Mouse (Mus musculus) intestine, embryonic 14.5 days (tissue): ENCODE data around the gene Slpi. TPM values are rescaled to one million over a fixed set of nuclear protein-coding genes. Genes with fewer than 3 reads are reported as not detected.
A peak's percentile ranks its signal among the peaks of the same experiment; 100 is the strongest.

ENCODE experiments used
- ATAC-seq: fragments of 200-750 bp; cut with Nextera tagmentation; replicated peaks from 2 replicates; pipeline ENCODE4 v1.8.0; 2017; ENCODE audit warnings: low read depth, moderate number of reproducible peaks, moderate TSS enrichment, moderate library complexity; ENCODE audit not compliant: low FRiP score, low TSS enrichment
- DNase-seq: peaks from one replicate; pipeline ENCODE4 v3.0.0-alpha.2; 2018; ENCODE audit warnings: low spot score
- H3K27ac ChIP-seq: fragments of 300-500 bp; sonication (generic); 2 replicates; pipeline ENCODE4 v1.5.1; 2014; ENCODE audit warnings: low read depth, mild to moderate bottlenecking, control low read depth
- H3K27me3 ChIP-seq: fragments of 300-500 bp; sonication (generic); replicated peaks from 2 replicates; pipeline ENCODE4 v1.6.1; 2014; ENCODE audit warnings: low read length, control low read depth; ENCODE audit not compliant: control insufficient read depth, insufficient read depth
- H3K36me3 ChIP-seq: fragments of 300-500 bp; sonication (generic); 2 replicates; pipeline ENCODE4 v1.6.1; 2014; ENCODE audit warnings: low read length, control low read depth; ENCODE audit not compliant: control insufficient read depth, insufficient read depth
- H3K4me1 ChIP-seq: fragments of 300-500 bp; sonication (generic); replicated peaks from 2 replicates; pipeline ENCODE4 v1.6.1; 2014; ENCODE audit warnings: low read length, control low read depth, mixed read lengths; ENCODE audit not compliant: control insufficient read depth, insufficient read depth
- H3K4me2 ChIP-seq: fragments of 300-500 bp; sonication (generic); 2 replicates; pipeline ENCODE4 v1.6.1; 2014; ENCODE audit warnings: low read length
- H3K4me3 ChIP-seq: fragments of 300-500 bp; sonication (generic); 2 replicates; pipeline ENCODE4 v1.5.1; 2014; ENCODE audit warnings: low read depth, low read length, control low read depth, mixed read lengths
- H3K9ac ChIP-seq: fragments of 300-500 bp; sonication (generic); 2 replicates; pipeline ENCODE4 v1.6.1; 2014; ENCODE audit warnings: mild to moderate bottlenecking, low read length
- H3K9me3 ChIP-seq: fragments of 300-500 bp; sonication (generic); 2 replicates; pipeline ENCODE4 v1.6.1; 2016; ENCODE audit warnings: low read length, control low read depth; ENCODE audit not compliant: control insufficient read depth
- WGBS: fragments of 180-500 bp; shearing (Covaris S2); extraction: QIAGEN DNeasy Blood & Tissue Kit; methylation state at CpG from one replicate; pipeline ENCODE4 v1.1.7; 2014; 5-methylcytosine and 5-hydroxymethylcytosine counted together
- polyA plus RNA-seq: library from polyadenylated mRNA; unstranded; fragments of >200 nt; fragmentation: Nextera tagmentation; extraction: Ambion mirVana; gene quantifications from 2 replicates; pipeline ENCODE4 v1.2.1, GENCODE M21; 2014

The Slpi gene
- polyA plus RNA-seq, 1 experiment from 2014 or later: 0.32 TPM

DNA sequence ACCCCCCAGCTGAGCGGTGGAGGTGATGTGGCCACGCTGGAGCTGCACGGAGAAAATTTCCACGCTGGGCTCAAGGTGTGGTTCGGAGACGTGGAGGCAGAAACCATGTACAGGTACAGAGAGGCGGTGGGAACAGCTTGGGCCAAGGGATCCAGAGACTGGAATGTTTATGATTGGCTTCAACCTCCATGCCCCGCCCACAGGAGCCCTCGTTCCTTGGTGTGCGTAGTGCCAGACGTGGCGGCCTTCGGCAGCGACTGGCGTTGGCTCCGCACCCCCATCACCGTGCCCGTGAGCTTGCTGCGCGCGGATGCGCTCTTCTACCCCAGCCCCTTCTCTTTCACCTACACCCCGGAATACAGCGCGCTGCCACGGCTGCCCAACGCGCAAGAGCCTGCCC is 25.3 kb upstream of the Slpi start:
- ATAC-seq (no peak), DNase-seq (no peak)
- Histone ChIP-seq H3K4me2 (peak overlapping the region; percentile 44), H3K36me3 (no peaks in the 10 kb centered on the region), H3K9me3 (no peaks in the 10 kb centered on the region), H3K9ac (no peak overlapping the region), H3K4me1 (no peaks in the 10 kb centered on the region), H3K27ac (no peak overlapping the region), H3K4me3 (peak overlapping the region; percentile 19), H3K27me3 (no peaks in the 10 kb centered on the region; the same call in 1 of the 2 replicates)
- 25% methylated on average over 28 of the region's 28 CpGs for WGBS

DNA sequence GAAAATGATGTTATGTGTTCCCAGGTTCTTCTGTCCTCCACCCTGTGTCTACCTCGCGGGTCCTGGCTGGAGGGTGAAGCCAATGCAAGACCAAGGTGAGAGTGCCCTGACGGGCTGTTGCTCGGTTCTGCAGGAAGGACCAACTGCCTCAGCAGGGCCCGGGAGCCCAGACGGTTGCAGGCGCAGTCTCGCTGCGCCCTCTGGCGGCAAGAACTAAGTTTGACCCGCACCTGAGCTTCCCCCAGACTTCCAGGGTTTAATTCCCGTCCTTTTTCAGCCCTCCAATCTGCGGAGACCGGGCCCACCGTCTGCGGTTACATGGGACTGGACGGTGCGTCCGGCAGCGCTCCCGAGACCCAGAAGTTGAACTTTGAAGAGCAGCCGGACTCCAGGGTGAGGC is 18.8 kb upstream of the Slpi start:
- WGBS: 2% methylated on average over 22 of the region's 22 CpGs
- Histone ChIP-seq H3K9me3 (no peaks in the 10 kb centered on the region), H3K36me3 (no peaks in the 10 kb centered on the region), H3K4me3 (no peak overlapping the region), H3K4me2 (peak overlapping the region; percentile 15; the same call in 1 of the 2 replicates), H3K4me1 (peaks cover 27% of the 10 kb centered on the region), H3K27me3 (peaks cover 52% of the 10 kb centered on the region), H3K27ac (no peak overlapping the region), H3K9ac (no peak overlapping the region)
- DNase-seq: peak; percentile 84
- ATAC-seq: peak; percentile 40; the same call in 1 of the 2 replicates

DNA sequence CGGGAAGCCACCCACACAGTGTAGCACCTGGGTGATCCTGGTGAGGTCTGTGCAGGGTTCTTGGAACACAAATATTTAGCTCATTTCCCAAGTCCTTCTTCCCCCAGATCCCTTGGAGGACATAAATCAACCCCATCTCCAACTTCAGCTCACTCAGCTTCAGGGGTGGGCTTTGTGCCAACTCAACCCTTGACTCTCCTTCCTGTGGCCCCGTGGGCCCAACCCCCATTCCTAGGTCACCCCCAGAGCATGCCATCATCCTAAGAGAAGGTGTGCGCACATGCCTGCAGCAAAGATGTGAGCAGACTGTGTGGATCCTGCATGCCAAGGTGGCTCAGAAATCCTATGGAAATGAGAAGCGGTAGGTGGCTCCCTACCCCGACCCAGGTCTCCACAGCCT is 16.6 kb upstream of the Slpi start:
- Histone ChIP-seq H3K36me3 (no peaks in the 10 kb centered on the region), H3K9ac (no peak overlapping the region), H3K4me1 (peaks cover 27% of the 10 kb centered on the region), H3K4me2 (peak overlapping the region; percentile 79; the same call in 1 of the 2 replicates), H3K4me3 (no peak overlapping the region), H3K9me3 (no peaks in the 10 kb centered on the region), H3K27ac (no peak overlapping the region), H3K27me3 (peaks cover 74% of the 10 kb centered on the region)
- 39% methylated on average over 5 of the region's 5 CpGs for WGBS
- DNase-seq: no peak
- ATAC-seq: no peak

DNA sequence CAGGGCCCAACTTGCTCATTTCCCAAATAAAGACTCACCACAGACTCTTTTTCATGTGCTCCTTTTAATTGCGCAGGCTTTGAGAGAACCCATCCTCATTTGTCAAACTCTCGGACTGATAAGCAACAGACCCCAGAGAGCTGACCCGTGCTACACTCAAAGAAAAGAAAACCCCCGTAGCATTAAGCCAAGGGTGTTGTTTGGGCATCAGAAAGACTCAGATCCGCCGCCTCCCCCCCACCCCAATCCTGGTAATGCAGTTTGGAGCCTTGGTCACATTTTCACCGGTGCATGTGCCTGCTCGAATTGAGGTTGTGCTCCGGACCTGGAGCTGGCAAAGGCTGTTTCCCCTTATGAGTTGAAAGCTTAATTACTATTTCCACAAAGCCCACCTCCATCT is 16.2 kb upstream of the Slpi start, which contains the start of gene Matn4:
Gene Matn4 (minus strand): TSS at position 101 of the 400 bp plus-strand sequence.
- no peaks in the 10 kb centered on the region for H3K36me3 ChIP-seq
- H3K9me3 ChIP-seq: no peaks in the 10 kb centered on the region
- no peak for ATAC-seq
- peaks cover 79% of the 10 kb centered on the region for H3K27me3 ChIP-seq
- H3K4me1 ChIP-seq: peaks cover 27% of the 10 kb centered on the region
- peak within 1 kb of the TSS; percentile 79 for H3K4me2 ChIP-seq
- H3K4me3 ChIP-seq: peak within 1 kb of the TSS; percentile 38
- H3K9ac ChIP-seq: peak within 1 kb of the TSS; percentile 39
- no peak for DNase-seq
- peak within 1 kb of the TSS; percentile 33; the same call in 1 of the 2 replicates for H3K27ac ChIP-seq
- WGBS: 9% methylated on average over 9 of the region's 9 CpGs

DNA sequence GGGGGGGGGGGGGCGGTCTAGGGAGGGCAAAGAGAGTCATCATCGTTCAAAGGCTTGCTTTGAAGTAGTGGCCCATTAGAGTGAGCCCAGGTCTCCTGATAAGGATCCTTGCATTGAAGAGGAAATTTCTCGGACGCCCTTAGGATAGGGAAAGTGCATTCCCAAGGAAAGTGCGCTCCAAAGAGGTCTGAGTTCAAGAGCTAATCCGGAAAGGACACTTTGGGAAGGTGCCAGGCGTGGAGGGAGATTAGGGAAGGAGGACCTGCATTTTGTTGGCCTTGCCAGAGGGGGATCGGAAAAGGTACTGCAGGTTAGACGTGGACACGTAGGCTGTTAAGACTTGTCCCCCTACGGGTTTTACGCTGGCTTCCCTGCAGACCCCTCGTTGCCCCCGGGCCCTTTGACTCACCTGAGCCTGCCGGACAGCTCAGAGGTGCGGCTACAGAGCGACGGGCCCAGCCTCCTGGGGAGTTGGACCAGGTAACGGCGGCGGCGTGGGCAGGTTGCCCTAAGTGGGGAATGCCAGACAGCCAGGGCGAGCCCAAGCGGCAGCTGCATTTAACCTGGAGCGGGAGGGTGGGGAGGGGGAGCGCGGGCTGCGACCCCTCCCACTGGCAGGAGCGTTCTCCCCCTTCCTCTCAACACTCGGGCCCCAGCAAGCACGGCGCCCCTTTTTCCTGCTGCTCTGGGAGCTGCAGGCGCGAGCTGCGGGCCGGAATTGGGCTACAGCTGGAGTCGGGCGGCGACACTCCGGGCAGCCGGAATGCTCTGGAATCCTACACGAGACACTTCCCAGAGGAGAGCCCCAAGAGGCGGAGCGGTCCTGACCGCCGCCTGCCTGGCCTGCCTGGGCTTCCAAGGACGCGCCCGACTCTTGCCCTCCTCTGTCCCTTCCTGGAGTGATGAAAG is 15.4 kb upstream of the Slpi start:
- H3K4me2 ChIP-seq: peak overlapping the region; percentile 79
- no peaks in the 10 kb centered on the region for H3K36me3 ChIP-seq
- peaks cover 27% of the 10 kb centered on the region for H3K4me1 ChIP-seq
- peak overlapping the region; percentile 39 for H3K9ac ChIP-seq
- H3K27ac ChIP-seq: peak overlapping the region; percentile 33; the same call in 1 of the 2 replicates
- peak overlapping the region; percentile 38 for H3K4me3 ChIP-seq
- peaks cover 86% of the 10 kb centered on the region for H3K27me3 ChIP-seq
- DNase-seq: peak; percentile 76
- 0 out of 2 replicates have a peak, but pooled peaks have one; percentile 25 for ATAC-seq
- no peaks in the 10 kb centered on the region for H3K9me3 ChIP-seq
- WGBS: 2% methylated on average over 48 of the region's 49 CpGs

DNA sequence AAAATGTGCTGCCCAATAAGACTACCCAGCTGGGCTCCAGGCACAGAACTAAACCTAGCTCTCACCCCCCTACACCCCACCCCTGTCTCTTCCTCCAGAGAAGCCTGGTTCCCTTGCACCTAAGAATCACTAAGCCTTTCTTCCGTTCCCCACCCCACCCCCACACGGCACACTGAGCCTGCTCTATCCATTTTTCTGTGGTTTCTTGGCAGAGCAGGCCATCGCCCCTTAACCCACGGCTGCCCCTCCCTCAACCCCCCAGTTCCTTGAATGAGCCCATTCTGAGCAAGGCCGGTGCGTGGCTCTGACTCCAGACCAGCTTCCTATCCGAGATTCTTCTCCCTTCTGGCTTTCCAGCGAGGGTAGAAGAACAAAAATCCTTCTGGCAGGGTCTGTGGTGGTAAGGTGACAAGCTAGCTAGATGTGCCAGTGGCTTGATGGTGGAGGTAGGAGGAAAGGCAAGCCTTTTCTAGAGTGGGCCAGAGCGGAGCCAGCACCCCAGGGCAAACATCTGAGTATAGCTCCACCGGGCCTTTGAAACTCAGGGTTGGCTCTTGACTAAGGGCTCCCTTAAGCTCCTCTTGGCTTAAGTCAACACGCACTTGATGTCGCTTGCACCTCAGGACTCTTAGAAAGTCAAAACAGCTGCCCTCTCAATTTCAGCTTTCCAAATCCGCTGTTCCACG is 14.6 kb upstream of the Slpi start:
- no peaks in the 10 kb centered on the region for H3K36me3 ChIP-seq
- H3K9me3 ChIP-seq: no peaks in the 10 kb centered on the region
- WGBS: 20% methylated on average over 14 of the region's 14 CpGs
- no peak overlapping the region for H3K27ac ChIP-seq
- DNase-seq: no peak
- H3K27me3 ChIP-seq: peaks cover 87% of the 10 kb centered on the region
- peak overlapping the region; percentile 38; the same call in 1 of the 2 replicates for H3K4me3 ChIP-seq
- peak overlapping the region; percentile 79 for H3K4me2 ChIP-seq
- no peak overlapping the region; the same call in 1 of the 2 replicates for H3K9ac ChIP-seq
- peaks cover 27% of the 10 kb centered on the region for H3K4me1 ChIP-seq
- no peak for ATAC-seq

DNA sequence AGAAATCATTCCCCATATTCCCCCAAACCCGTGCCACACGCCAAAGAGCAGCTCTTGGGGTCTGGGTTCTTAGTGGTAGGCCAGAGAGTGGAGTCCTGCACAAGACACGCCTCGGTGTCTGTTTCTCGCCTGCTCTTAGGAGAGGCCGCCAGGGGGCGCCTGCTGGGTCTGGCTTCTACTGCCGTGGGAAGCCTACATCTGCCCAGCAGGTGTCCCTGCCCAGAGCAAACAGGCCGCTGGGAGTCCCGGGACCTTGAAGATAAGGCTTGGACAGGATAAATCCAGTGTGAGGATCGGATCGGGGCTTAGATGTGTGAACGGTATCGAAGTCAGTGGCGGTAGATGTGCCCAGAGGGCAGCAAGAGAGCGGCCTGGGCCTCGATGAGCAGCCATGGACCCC is 14.0 kb upstream of the Slpi start, which contains the start of gene Rbpjl:
Gene Rbpjl (plus strand): TSS at position 236 of the 400 bp plus-strand sequence.
- peak; percentile 62 for ATAC-seq

DNA sequence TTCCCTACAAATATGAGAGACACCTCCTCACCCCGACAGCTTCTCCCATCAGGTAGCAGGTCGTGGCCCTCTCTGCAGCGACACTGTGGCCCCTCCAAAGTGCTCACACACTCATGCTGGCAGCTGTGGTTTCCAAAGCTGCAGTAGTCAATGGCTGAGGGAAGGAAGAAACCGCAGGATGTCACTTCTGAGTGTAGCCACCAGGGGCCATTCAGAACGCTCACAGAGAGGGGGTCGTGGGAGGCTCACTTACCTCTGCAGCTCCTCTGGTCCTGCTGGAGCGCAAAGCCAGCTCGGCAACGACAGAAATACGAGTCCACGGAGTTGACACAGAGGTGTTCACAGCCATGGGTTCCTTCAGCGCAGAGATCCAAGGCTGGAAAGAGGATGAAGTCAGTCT is 8.0 kb upstream of the Slpi start:
- no peak overlapping the region for H3K27ac ChIP-seq
- 69% methylated on average over 12 of the region's 12 CpGs for WGBS
- no peaks in the 10 kb centered on the region for H3K36me3 ChIP-seq
- H3K9me3 ChIP-seq: no peaks in the 10 kb centered on the region
- ATAC-seq (no peak), DNase-seq (no peak)
- H3K27me3 ChIP-seq: peaks cover 35% of the 10 kb centered on the region
- no peak overlapping the region for H3K9ac ChIP-seq
- H3K4me2 ChIP-seq: no peak overlapping the region
- H3K4me3 ChIP-seq: no peak overlapping the region
- H3K4me1 ChIP-seq: no peaks in the 10 kb centered on the region

More for the DNA sequence above, 14.0 kb upstream of the Slpi start, which contains the start of gene Rbpjl:
- 8% methylated on average over 17 of the region's 17 CpGs for WGBS
- no peak within 1 kb of the TSS; the same call in 1 of the 2 replicates for H3K9ac ChIP-seq
- no peaks in the 10 kb centered on the region for H3K9me3 ChIP-seq
- DNase-seq: peak; percentile 85
- peaks cover 25% of the 10 kb centered on the region for H3K4me1 ChIP-seq
- H3K36me3 ChIP-seq: no peaks in the 10 kb centered on the region
- H3K4me2 ChIP-seq: peak within 1 kb of the TSS; percentile 79
- H3K27me3 ChIP-seq: peaks cover 81% of the 10 kb centered on the region
- H3K27ac ChIP-seq: no peak within 1 kb of the TSS
- H3K4me3 ChIP-seq: peak within 1 kb of the TSS; percentile 38
